Mouse (Mus musculus): ENCODE results near the gene Eif2s1. TPM values are rescaled to one million over a fixed set of nuclear protein-coding genes. Genes with fewer than 3 reads are reported as not detected.

Gene Eif2s1
- polyA plus RNA-seq, 1 experiment from 2014 or later: 198 TPM

- Histone ChIP-seq H3K27ac (ENCODE audit: low read length) (no peak overlapping the region), H3K4me1 (replicated peaks; ENCODE audit: control insufficient read depth, insufficient read depth, low read length) (peaks cover 4% of the 10 kb centered on the region), H3K36me3 (ENCODE audit: control insufficient read depth, insufficient read depth, low read length) (peaks cover 14% of the 10 kb centered on the region), H3K27me3 (ENCODE audit: control insufficient read depth, insufficient read depth, low read depth, low read length) (no peaks in the 10 kb centered on the region), H3K4me3 (ENCODE audit: low read length) (no peak overlapping the region), H3K4me2 (ENCODE audit: low read depth, low read length) (no peak overlapping the region), H3K9me3 (ENCODE audit: control insufficient read depth, low read length) (no peaks in the 10 kb centered on the region), H3K9ac (ENCODE audit: low read length) (no peak overlapping the region)
- ATAC-seq (ENCODE audit: low read depth): no peak
- 77% methylated on average over 1 of the region's 1 CpGs for WGBS
Observed at GRCm38 (mm10) chr12:78868115-78868514, 6.5 kb downstream of the Eif2s1 start.

- Histone ChIP-seq H3K27me3 (ENCODE audit: control insufficient read depth, insufficient read depth, low read depth, low read length) (no peaks in the 10 kb centered on the region), H3K9ac (ENCODE audit: low read length) (no peak overlapping the region), H3K36me3 (ENCODE audit: control insufficient read depth, insufficient read depth, low read length) (peaks cover 25% of the 10 kb centered on the region), H3K4me3 (ENCODE audit: low read length) (no peak overlapping the region), H3K9me3 (ENCODE audit: control insufficient read depth, low read length) (no peaks in the 10 kb centered on the region), H3K4me1 (replicated peaks; ENCODE audit: control insufficient read depth, insufficient read depth, low read length) (no peaks in the 10 kb centered on the region), H3K4me2 (ENCODE audit: low read depth, low read length) (no peak overlapping the region), H3K27ac (ENCODE audit: low read length) (no peak overlapping the region)
- 96% methylated on average over 3 of the region's 3 CpGs for WGBS
- ATAC-seq (ENCODE audit: low read depth): no peak
Observed at GRCm38 (mm10) chr12:78874581-78874980, 13.0 kb downstream of the Eif2s1 start.

GRCm38 (mm10) chr12:78890062-78890461 lies 28.4 kb downstream of the Eif2s1 start:
- Histone ChIP-seq H3K27ac (ENCODE audit: low read length) (no peak overlapping the region), H3K4me3 (ENCODE audit: low read length) (no peak overlapping the region), H3K4me1 (replicated peaks; ENCODE audit: control insufficient read depth, insufficient read depth, low read length) (peaks cover 4% of the 10 kb centered on the region; the same call in 1 of the 2 replicates), H3K4me2 (ENCODE audit: low read depth, low read length) (no peak overlapping the region), H3K9ac (ENCODE audit: low read length) (no peak overlapping the region), H3K9me3 (ENCODE audit: control insufficient read depth, low read length) (no peaks in the 10 kb centered on the region), H3K36me3 (ENCODE audit: control insufficient read depth, insufficient read depth, low read length) (peaks cover 8% of the 10 kb centered on the region; the same call in 1 of the 2 replicates), H3K27me3 (ENCODE audit: control insufficient read depth, insufficient read depth, low read depth, low read length) (no peaks in the 10 kb centered on the region)
- ATAC-seq (ENCODE audit: low read depth): no peak
- WGBS: 56% methylated on average over 1 of the region's 1 CpGs

GRCm38 (mm10) chr12:78891149-78891548 lies 29.5 kb downstream of the Eif2s1 start:
- Histone ChIP-seq H3K9me3 (ENCODE audit: control insufficient read depth, low read length) (no peaks in the 10 kb centered on the region), H3K4me2 (ENCODE audit: low read depth, low read length) (no peak overlapping the region), H3K36me3 (ENCODE audit: control insufficient read depth, insufficient read depth, low read length) (peaks cover 8% of the 10 kb centered on the region; the same call in 1 of the 2 replicates), H3K4me3 (ENCODE audit: low read length) (no peak overlapping the region), H3K27ac (ENCODE audit: low read length) (no peak overlapping the region), H3K27me3 (ENCODE audit: control insufficient read depth, insufficient read depth, low read depth, low read length) (no peaks in the 10 kb centered on the region), H3K9ac (ENCODE audit: low read length) (no peak overlapping the region), H3K4me1 (replicated peaks; ENCODE audit: control insufficient read depth, insufficient read depth, low read length) (peaks cover 4% of the 10 kb centered on the region; the same call in 1 of the 2 replicates)
- 76% methylated on average over 2 of the region's 2 CpGs for WGBS
- no peak for ATAC-seq (ENCODE audit: low read depth)

- WGBS: 92% methylated on average over 1 of the region's 1 CpGs
- H3K4me3 ChIP-seq (ENCODE audit: low read length): no peak overlapping the region
- ATAC-seq (ENCODE audit: low read depth): no peak
- no peak overlapping the region for H3K27ac ChIP-seq (ENCODE audit: low read length)
- H3K36me3 ChIP-seq (ENCODE audit: control insufficient read depth, insufficient read depth, low read length): no peaks in the 10 kb centered on the region
- H3K4me1 ChIP-seq (replicated peaks; ENCODE audit: control insufficient read depth, insufficient read depth, low read length): no peaks in the 10 kb centered on the region
- H3K4me2 ChIP-seq (ENCODE audit: low read depth, low read length): no peak overlapping the region
- no peak overlapping the region for H3K9ac ChIP-seq (ENCODE audit: low read length)
- no peaks in the 10 kb centered on the region for H3K9me3 ChIP-seq (ENCODE audit: control insufficient read depth, low read length)
- H3K27me3 ChIP-seq (ENCODE audit: control insufficient read depth, insufficient read depth, low read depth, low read length): no peaks in the 10 kb centered on the region
Observed at GRCm38 (mm10) chr12:78897861-78898260, 36.2 kb downstream of the Eif2s1 start.

GRCm38 (mm10) chr12:78901467-78901866 lies 39.8 kb downstream of the Eif2s1 start:
- H3K27me3 ChIP-seq (ENCODE audit: control insufficient read depth, insufficient read depth, low read depth, low read length): no peaks in the 10 kb centered on the region
- H3K4me3 ChIP-seq (ENCODE audit: low read length): no peak overlapping the region
- H3K27ac ChIP-seq (ENCODE audit: low read length): no peak overlapping the region
- H3K9ac ChIP-seq (ENCODE audit: low read length): no peak overlapping the region
- no peak for ATAC-seq (ENCODE audit: low read depth)
- WGBS: 79% methylated on average over 5 of the region's 5 CpGs
- H3K4me1 ChIP-seq (replicated peaks; ENCODE audit: control insufficient read depth, insufficient read depth, low read length): no peaks in the 10 kb centered on the region
- no peaks in the 10 kb centered on the region for H3K9me3 ChIP-seq (ENCODE audit: control insufficient read depth, low read length)
- H3K4me2 ChIP-seq (ENCODE audit: low read depth, low read length): no peak overlapping the region
- H3K36me3 ChIP-seq (ENCODE audit: control insufficient read depth, insufficient read depth, low read length): no peaks in the 10 kb centered on the region

GRCm38 (mm10) chr12:78903313-78903712 lies 41.7 kb downstream of the Eif2s1 start:
- Histone ChIP-seq H3K4me1 (replicated peaks; ENCODE audit: control insufficient read depth, insufficient read depth, low read length) (0 out of 2 replicates have a peak, but pooled peaks cover 3% of the 10 kb centered on the region), H3K9me3 (ENCODE audit: control insufficient read depth, low read length) (no peaks in the 10 kb centered on the region), H3K27ac (ENCODE audit: low read length) (no peak overlapping the region), H3K36me3 (ENCODE audit: control insufficient read depth, insufficient read depth, low read length) (no peaks in the 10 kb centered on the region), H3K27me3 (ENCODE audit: control insufficient read depth, insufficient read depth, low read depth, low read length) (peaks cover 2% of the 10 kb centered on the region; the same call in 1 of the 2 replicates), H3K4me3 (ENCODE audit: low read length) (no peak overlapping the region), H3K9ac (ENCODE audit: low read length) (no peak overlapping the region), H3K4me2 (ENCODE audit: low read depth, low read length) (no peak overlapping the region)
- WGBS: 71% methylated on average over 4 of the region's 4 CpGs
- ATAC-seq (ENCODE audit: low read depth): no peak

GRCm38 (mm10) chr12:78904499-78904898 lies 42.9 kb downstream of the Eif2s1 start:
- Histone ChIP-seq H3K27ac (ENCODE audit: low read length) (no peak overlapping the region), H3K9ac (ENCODE audit: low read length) (no peak overlapping the region), H3K4me1 (replicated peaks; ENCODE audit: control insufficient read depth, insufficient read depth, low read length) (0 out of 2 replicates have a peak, but pooled peaks cover 3% of the 10 kb centered on the region), H3K27me3 (ENCODE audit: control insufficient read depth, insufficient read depth, low read depth, low read length) (peaks cover 2% of the 10 kb centered on the region; the same call in 1 of the 2 replicates), H3K4me3 (ENCODE audit: low read length) (no peak overlapping the region), H3K4me2 (ENCODE audit: low read depth, low read length) (no peak overlapping the region), H3K36me3 (ENCODE audit: control insufficient read depth, insufficient read depth, low read length) (no peaks in the 10 kb centered on the region), H3K9me3 (ENCODE audit: control insufficient read depth, low read length) (peaks cover 6% of the 10 kb centered on the region; the same call in 1 of the 2 replicates)
- ATAC-seq (ENCODE audit: low read depth): no peak
- 79% methylated on average over 5 of the region's 7 CpGs for WGBS

GRCm38 (mm10) chr12:78906707-78907162 lies 45.1 kb downstream of the Eif2s1 start, which contains the start of gene Plek2:
Gene Plek2, minus strand, starts transcription at chr12:78906964.
- H3K27me3 ChIP-seq (ENCODE audit: control insufficient read depth, insufficient read depth, low read depth, low read length): peaks cover 15% of the 10 kb centered on the region
- H3K27ac ChIP-seq (ENCODE audit: low read length): no peak within 1 kb of the TSS
- 2% methylated on average over 38 of the region's 38 CpGs for WGBS
- peak within 1 kb of the TSS; percentile 91 for H3K4me2 ChIP-seq (ENCODE audit: low read depth, low read length)
- peaks cover 7% of the 10 kb centered on the region for H3K4me1 ChIP-seq (replicated peaks; ENCODE audit: control insufficient read depth, insufficient read depth, low read length)
- H3K36me3 ChIP-seq (ENCODE audit: control insufficient read depth, insufficient read depth, low read length): no peaks in the 10 kb centered on the region
- ATAC-seq (ENCODE audit: low read depth): peak; percentile 75
- H3K9ac ChIP-seq (ENCODE audit: low read length): peak within 1 kb of the TSS; percentile 68
- H3K4me3 ChIP-seq (ENCODE audit: low read length): peak within 1 kb of the TSS; percentile 56
- peaks cover 6% of the 10 kb centered on the region; the same call in 1 of the 2 replicates for H3K9me3 ChIP-seq (ENCODE audit: control insufficient read depth, low read length)

Data from lung, embryonic 16.5 days (tissue).